Mouse (Mus musculus) kidney, postnatal 0 days (tissue): ENCODE measurements around the gene Spns1. TPM values are rescaled to one million over a fixed set of nuclear protein-coding genes. Genes with fewer than 3 reads are reported as not detected.

Experiments used
- ATAC-seq: fragments of 200-750 bp; cut with Nextera tagmentation; replicated peaks from 2 replicates; pipeline ENCODE4 v1.8.0; 2017; ENCODE audit warnings: low read depth, moderate number of reproducible peaks, moderate TSS enrichment, moderate library complexity; ENCODE audit not compliant: low FRiP score
- DNase-seq: peaks from one replicate; pipeline ENCODE4 v3.0.0-alpha.2; 2016; ENCODE audit warnings: low spot score
- H3K27ac ChIP-seq: fragments of 300-500 bp; sonication (generic); 2 replicates; pipeline ENCODE4 v1.5.1; 2014; ENCODE audit warnings: mild to moderate bottlenecking
- H3K27me3 ChIP-seq: fragments of 300-500 bp; sonication (generic); 2 replicates; pipeline ENCODE4 v1.6.1; 2014; ENCODE audit warnings: low read length, mixed read lengths; ENCODE audit not compliant: insufficient read depth
- H3K36me3 ChIP-seq: fragments of 300-500 bp; sonication (generic); 2 replicates; pipeline ENCODE4 v1.6.1; 2014; ENCODE audit warnings: low read length, mixed read lengths; ENCODE audit not compliant: insufficient read depth
- H3K4me1 ChIP-seq: fragments of 300-500 bp; sonication (generic); replicated peaks from 2 replicates; pipeline ENCODE4 v1.6.1; 2014; ENCODE audit warnings: antibody characterized with exemption, low read length, mixed read lengths; ENCODE audit not compliant: insufficient read depth
- H3K4me2 ChIP-seq: fragments of 300-500 bp; sonication (generic); 2 replicates; pipeline ENCODE4 v1.6.1; 2014; ENCODE audit warnings: mild to moderate bottlenecking, low read length, moderate library complexity, mixed read lengths
- H3K4me3 ChIP-seq: fragments of 300-500 bp; sonication (generic); replicated peaks from 2 replicates; pipeline ENCODE4 v1.5.1; 2014; ENCODE audit warnings: low read depth, low read length
- H3K9ac ChIP-seq: fragments of 300-500 bp; sonication (generic); 2 replicates; pipeline ENCODE4 v1.6.1; 2014; ENCODE audit warnings: low read depth, low read length
- H3K9me3 ChIP-seq: fragments of 300-500 bp; sonication (generic); replicated peaks from 2 replicates; pipeline ENCODE4 v1.6.1; 2016; ENCODE audit warnings: low read length, inconsistent platforms, mixed read lengths
- CTCF ChIP-seq: IDR thresholded peaks from 2 replicates; pipeline ENCODE4 v1.5.1; 2016; ENCODE audit warnings: antibody characterized with exemption, low read depth, mild to moderate bottlenecking, moderate library complexity
- WGBS: fragments of 180-500 bp; shearing (Covaris S2); extraction: QIAGEN DNeasy Blood & Tissue Kit; methylation state at CpG from one replicate; pipeline ENCODE4 v1.1.7; 2014; 5-methylcytosine and 5-hydroxymethylcytosine counted together
- microRNA-seq: library from miRNA; unstranded; fragments of <30 nt; microRNA quantifications from one replicate; pipeline ENCODE4, GENCODE M21; 2016
- polyA plus RNA-seq: library from polyadenylated mRNA; unstranded; fragments of >200 nt; fragmentation: Nextera tagmentation; extraction: Ambion mirVana; gene quantifications from 2 replicates; pipeline ENCODE4 v1.2.1, GENCODE M21; 2015

Gene Spns1
- polyA plus RNA-seq, 1 experiment from 2014 or later: 57.6 TPM

- DNase-seq (peak; percentile 92), ATAC-seq (no peak)
- Histone ChIP-seq H3K27me3 (no peaks in the 10 kb centered on the region), H3K27ac (no peak overlapping the region), H3K36me3 (no peaks in the 10 kb centered on the region), H3K4me1 (no peaks in the 10 kb centered on the region), H3K9ac (no peak overlapping the region), H3K4me2 (no peak overlapping the region), H3K9me3 (no peaks in the 10 kb centered on the region), H3K4me3 (no peak overlapping the region)
- 7% methylated on average over 11 of the region's 11 CpGs for WGBS
- TF ChIP-seq CTCF: peak; percentile 96
Measured at GRCm38 (mm10) chr7:126323729-126324128, 53.5 kb downstream of the Spns1 start.

Small RNA genes within 50 kb of the gene (microRNA-seq; reads per million reads assigned to microRNA genes)
- gene Mir7058: not detected

Other genes starting within 250 kb of the Spns1 start
- 30.1 and 31.5 TPM in 2 replicates for gene Xpo6, start 176.9 kb downstream of the Spns1 start, polyA plus RNA-seq
- 17.7 and 19.7 TPM in 2 replicates for gene Sbk1, start 104.8 kb downstream of the Spns1 start, polyA plus RNA-seq
- gene Lat, start 7.9 kb downstream of the Spns1 start, polyA plus RNA-seq: 0.93 and 1.1 TPM in 2 replicates
- 2.0 and 2.5 TPM in 2 replicates for gene Nfatc2ip, start 19.3 kb upstream of the Spns1 start, polyA plus RNA-seq
- gene Cd19, start 37.4 kb upstream of the Spns1 start, polyA plus RNA-seq: 0.10 and 0.16 TPM in 2 replicates
- gene Rabep2, start 51.3 kb upstream of the Spns1 start, polyA plus RNA-seq: 29.7 and 31.7 TPM in 2 replicates
- 0.45 and 0.71 TPM in 2 replicates for gene Atp2a1, start 85.7 kb upstream of the Spns1 start, polyA plus RNA-seq
- 44.1 and 44.8 TPM in 2 replicates for gene Sh2b1, start 98.0 kb upstream of the Spns1 start, polyA plus RNA-seq
- gene Tufm, start 109.9 kb upstream of the Spns1 start, polyA plus RNA-seq: 117 and 134 TPM in 2 replicates
- gene Atxn2l, start 126.0 kb upstream of the Spns1 start, polyA plus RNA-seq: 30.2 and 30.3 TPM in 2 replicates
- gene Eif3c, start 189.0 kb upstream of the Spns1 start, polyA plus RNA-seq: 213 and 217 TPM in 2 replicates
- 1.2 and 1.3 TPM in 2 replicates for gene Apobr, start 207.5 kb upstream of the Spns1 start, polyA plus RNA-seq
- gene Cln3, start 208.4 kb upstream of the Spns1 start, polyA plus RNA-seq: 34.4 and 36.9 TPM in 2 replicates
- gene Il27, start 217.5 kb upstream of the Spns1 start, polyA plus RNA-seq: not detected in 2 replicates